Mouse (Mus musculus) T-helper 17 cell (primary cell): ENCODE measurements around the gene Prima1.

Experiments
- in situ Hi-C, 2 experiments: fragments of 300-600 bp; cut with MboI, MseI; formaldehyde crosslinking; loops; 1 replicate in 1 of 2; 2 replicates in 1 of 2; pipeline ENCODE4 v1.15.1; 2025; ENCODE audit warnings: high pct_unique_total_duplicates in 2 of 2

Prima1 gene

DNA sequence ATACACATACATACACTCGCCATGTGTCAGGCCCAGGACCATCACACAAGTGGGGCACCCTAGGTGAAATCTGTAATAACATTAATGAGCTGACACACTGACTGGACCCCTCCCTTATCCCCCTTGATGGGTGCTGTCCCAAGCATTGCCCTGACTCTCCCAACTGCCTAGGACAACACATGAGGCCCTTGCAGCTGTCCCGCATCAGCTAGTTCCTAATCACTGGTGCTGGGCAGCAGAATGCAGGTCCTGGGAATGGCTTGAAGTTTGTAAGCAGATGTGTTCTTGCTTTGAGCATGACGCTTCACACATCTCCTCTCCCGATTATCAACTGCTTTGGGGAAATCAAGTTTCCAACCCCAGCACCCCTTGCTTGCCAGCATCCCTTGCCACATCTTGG, 15.8 kb downstream of the Prima1 start:
- in situ Hi-C loops, result no loop called here

DNA sequence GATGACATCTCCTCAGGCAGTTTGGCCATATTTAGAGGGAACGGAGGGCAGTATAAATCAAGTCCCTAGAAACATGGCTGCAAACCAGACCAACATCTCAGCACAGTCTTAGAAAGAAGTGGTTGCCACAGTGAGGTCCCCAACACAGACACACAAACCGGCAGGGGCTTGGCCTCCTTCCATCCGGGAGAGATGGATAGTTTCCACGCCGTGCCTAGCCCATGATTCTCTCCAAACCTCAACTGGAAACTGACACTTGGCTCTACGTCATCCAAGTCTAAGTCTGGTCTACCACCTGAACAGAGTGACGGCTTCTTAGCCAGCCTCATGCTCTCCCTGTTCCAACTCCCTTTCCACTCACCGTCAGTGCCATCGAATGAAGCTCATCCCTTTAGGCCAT, 18.3 kb downstream of the Prima1 start:
- in situ Hi-C loops, result no loop called here

DNA sequence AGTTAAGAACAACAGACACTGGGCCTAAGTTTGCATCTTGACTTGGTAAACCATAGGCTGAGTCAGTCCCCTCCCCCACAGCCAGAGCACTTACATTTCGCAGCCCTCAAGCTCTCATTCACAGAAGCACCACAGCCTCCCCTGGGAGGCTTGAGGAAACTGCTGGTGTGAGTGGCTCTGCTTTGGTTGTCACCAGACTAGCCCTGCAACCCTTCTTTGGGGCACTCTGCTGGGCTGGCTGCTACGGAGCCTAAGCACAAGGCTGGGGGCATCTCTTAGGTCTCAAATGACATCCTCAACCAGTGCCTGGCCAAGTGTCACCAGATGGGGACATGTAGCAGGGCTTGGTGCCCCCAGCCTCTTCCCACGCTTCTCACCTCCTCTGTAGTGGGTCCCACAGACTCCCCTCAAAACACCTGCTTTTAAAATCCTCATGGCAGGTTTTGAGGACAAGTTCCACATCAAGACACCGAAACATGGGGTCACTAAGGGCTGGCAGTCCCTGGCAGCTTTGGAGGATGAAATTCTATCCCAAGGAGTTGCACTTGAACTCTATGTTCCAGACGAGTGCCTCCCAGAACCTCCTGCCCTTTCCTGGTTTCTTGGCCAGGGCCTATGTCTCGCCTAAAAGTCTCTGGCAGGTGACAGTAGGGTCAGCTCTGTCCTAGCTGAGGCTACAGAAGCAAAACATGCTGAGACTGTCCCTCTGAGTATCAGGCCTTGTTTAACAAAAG, 25.9 kb downstream of the Prima1 start:
- in situ Hi-C loops, result no loop called here

DNA sequence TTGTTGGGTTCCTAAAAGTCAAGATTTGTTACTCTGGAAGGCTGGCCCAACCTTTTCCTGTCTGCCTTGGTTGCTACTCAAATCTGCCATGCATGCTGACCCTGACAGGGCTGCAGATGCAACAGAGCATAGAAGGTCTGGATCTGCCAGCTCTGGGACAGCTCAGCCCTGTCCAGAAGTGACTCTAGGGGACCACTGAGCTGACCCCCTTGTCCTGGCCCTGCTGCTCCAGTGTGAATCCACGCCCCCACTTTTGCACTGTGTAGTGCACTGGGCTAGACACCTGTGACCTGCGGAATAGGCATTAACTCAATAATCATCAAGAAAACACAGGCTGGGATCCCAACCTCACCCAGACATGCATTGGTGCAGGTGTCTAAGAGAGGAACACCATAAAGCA, 27.2 kb downstream of the Prima1 start:
- in situ Hi-C loops, result no loop called here

DNA sequence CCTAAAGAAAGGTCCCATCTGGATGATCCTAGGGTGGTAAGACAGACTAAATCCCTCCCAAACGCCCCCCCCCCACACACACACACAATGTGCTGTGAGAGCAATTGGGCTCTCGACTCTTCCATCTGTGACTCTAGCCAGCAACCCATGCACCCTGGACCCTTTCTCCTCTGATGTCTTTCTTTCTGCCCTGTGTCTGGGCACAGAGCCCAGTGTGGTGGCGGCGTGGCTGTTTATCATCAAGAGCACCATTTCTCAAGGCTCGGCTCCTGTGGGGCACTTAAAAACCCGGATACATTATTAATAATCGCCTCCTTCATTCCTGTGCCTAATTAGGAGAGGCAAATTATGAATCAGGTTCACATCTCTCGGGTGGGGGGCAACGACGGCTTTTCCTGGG, 27.7 kb downstream of the Prima1 start:
- in situ Hi-C loops, result no loop called here

DNA sequence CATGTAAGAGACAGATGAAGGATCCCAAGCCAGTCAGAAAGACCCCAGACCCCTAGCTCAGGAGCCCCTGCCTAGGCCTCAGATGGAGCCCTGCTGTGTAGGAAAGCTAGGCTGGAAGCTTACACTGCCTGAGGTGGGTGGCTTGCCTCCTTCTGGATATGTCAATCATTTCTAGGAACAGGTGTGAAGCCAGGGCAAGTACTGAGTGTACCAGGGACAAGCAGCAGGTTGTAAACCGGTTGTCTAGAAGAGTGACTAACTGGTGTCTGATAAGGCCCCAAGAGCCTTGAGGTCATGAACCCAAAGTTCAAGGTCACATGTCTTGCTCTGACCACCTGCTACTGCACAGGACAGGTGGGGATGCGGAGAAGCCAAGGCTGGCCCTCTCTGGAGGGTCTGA, 28.4 kb downstream of the Prima1 start:
- in situ Hi-C loops, result no loop called here

DNA sequence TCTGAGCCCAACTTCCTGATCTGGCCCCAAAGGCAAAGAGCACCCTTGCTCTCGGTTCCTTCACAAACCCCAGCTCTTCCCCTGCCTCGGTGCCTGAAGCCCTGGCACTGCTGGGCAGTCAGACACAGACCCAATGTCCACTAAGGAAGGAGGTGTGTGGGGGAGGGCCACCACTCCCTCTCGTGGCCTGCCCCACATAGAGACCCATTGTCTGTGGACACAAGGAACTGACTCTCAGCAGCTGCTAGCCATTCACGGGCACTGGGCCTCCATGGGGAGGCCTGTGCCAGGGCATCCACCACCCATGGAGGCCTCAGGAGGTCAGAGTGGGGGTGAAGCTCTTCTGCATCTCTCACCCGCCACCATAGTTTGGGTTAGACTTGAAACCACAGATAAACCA, 30.9 kb downstream of the Prima1 start:
- in situ Hi-C loops, result no loop called here

DNA sequence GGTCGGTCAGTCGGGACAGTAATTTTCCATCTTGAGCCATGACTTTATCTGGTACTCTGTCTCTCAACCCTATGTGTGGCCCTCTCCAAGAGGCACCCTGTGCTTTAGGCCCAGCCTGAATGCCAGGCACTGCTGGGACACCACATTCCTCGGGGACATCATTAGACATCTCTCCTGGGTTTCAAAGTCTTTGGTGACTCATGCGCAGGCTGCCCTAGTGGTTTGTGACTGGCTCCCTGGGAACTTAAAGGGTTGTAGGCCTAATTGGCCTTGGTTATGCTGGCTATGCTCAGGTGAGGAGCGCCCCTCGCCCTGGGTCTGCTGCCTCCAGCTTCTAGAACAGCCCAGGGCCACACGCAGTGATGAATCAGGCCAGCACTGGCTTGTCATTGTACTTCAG, 32.4 kb downstream of the Prima1 start:
- in situ Hi-C loops, result no loop called here

DNA sequence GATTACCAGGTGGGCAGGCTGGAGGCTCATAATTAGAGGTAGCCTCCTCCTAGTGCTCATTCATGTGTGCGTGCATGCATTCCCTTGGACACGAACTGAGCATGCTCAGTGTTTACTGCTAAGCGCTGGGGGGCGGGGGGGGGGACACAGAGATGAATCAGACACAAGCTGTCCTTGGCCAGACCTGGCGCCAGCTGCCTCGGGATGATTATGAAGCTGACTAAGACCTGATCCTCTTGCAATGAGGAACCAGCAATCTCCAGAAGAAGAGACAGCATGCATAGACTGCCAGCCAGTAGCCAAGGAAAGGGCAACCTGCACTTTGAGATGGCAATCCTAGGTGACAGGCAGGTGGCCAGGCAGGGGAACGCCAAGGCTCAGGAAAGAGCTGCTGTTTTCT, 36.4 kb downstream of the Prima1 start:
- in situ Hi-C loops, result no loop called here

DNA sequence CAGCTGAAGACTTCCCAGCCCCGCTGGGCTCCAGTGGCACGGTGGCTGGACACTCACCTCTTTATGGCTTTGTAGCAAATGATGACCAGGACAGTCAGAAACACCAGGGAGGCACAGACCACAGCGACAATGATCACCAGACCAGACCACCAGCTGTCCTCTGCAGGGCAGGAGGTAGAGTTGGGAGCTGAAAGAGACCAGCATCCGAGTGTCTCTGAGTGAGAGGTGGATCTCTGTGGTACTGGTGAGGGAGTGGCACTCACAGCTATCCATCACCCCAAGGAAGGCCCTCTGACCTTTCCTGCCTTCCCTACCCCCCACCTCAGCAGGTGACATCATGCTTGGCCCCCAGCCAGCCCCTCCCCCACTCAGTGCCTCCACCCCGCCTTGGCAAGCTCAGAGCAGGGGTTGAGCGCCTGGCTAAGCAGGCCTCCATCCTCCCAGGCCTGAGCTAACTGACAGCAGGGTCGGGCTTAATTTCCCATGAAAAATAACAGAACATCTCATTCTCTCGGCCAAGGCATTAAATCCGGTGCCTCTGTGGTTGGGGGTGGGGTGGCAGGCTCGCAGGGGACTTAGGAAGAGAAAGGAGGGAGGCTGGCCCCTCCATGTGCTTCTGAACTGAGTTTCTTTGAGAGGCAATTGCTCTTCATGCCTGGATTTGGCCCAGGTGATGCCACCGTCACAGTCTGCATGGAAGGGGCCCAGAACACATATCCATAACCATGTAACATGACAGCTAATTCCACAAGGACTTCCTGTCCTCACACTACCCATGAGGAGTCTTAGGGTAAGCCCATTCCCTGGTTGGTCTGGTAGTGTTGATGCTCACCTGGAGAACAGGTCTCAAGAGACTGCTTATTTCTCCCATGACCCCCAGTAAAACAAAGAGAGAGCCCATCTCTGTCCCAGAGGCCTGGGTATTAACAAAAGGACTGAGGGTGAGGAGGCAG, 39.1 kb downstream of the Prima1 start:
- in situ Hi-C loops, result no loop called here

DNA sequence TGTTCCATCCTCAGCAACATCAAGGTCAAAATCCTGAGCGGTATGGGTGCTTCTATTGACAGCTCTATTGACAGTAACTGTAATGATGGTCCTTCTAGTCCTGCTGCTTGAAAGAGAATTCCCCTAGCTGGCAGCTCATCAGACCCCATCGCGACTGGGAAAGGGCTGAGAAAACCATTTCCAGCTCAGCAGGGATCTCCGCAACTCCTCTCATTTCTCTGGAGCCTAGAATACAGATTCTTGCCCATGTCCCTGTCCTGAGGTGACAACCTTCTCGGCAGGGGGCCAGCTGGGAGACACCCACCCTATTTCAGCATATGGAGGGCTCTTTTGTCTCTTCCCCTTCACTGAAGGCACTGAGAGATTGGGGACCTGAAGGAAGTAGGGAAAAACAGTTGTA, 49.0 kb downstream of the Prima1 start:
- in situ Hi-C loops, result no loop called here

DNA sequence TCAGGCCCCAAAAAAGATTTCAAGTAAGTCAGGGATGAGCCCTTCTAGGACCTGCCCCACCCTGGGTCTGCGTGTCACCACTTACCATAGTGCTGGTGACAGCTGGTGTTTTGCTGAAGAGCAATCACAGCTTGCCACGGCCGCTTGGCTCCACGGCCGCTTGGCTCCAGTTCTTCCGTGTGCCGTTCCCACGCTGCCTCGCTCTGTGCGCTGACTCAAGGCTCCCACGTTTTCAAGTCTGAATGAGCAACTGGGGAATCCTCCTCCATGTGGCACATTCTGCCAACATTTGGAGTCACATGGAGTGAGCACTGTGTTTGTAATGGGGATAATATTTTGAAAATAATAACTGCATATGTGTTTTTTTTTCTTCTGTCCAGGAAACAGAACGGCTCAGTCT, 52.2 kb downstream of the Prima1 start:
- in situ Hi-C loops, result no loop called here

DNA sequence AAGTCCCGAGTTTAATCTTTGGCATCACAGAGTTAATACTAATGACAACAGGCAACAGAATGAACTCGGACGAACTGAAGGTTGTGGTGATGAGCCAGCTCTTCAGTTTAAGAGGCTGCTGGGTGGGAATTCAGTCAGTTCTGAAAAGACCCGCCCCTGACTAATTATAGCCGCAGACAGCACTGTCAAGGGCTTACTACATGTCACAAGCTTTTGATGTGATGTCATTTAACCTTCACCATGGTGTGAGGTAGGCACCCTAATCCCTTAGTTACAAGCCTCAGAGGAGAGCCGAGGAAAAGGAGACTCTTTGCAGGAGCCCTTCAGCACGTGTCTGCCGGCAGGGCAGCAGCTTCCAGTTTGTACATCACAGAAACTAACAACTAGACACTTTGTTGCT, 53.7 kb downstream of the Prima1 start:
- in situ Hi-C loops, result no loop called here

DNA sequence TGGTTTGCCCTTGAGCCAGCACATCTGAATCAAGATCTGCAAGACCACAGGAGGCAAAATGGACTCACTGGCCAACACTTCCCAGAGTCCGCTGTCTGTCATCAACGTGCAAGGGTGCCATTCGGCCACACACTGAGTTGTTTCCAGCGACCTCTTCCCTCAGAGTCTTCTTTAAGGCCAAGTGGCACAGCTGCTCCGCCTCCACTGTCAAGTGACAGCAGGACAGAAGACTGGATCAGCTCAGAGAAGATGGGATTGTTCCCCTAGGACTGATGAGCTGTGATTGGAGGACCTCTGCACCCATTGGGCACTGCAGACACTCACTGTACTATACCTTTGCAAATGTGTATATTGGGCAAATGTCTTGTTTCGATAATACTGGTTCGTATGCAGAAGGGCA, 54.9 kb downstream of the Prima1 start:
- in situ Hi-C loops, result no loop called here

DNA sequence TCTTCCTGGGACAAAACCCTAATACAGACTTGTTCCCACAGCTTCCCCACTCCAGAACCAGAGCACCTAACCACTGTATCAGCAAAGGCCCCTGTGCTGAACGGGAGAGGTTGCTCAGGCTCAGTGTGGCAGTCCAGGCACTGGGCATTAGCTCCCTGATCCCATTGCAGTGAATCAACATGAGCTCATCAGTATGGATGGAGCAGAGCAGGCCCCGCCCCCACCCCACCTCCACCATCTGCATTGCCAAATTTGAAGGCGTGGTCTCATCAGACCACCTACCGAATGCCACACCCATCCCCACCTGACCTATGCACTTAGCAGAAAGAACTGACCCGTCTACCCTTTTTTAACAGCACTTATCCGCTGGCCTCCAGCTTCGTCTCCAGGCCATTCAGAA, 58.9 kb downstream of the Prima1 start:
- in situ Hi-C loops, result no loop called here

DNA sequence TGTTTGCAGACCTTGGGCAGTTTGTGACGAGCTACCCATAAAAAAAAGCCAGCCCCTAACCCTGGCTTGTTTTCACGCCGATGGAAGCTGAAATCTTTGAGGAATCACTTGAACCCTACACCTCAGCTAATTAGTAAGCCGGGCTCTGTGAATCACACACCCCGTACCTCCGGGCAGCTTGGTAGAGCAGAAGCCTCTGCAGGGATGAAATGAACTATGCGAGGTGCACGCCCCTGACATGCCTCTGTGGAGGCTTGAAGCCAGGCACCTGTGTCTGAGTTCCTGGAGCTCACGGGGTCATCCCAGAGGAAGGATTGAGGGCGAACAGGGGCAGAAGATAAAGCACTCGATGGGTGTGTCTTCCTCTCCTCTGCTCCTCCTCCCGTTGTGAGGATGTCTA, 73.1 kb downstream of the Prima1 start:
- in situ Hi-C loops, result no loop called here

DNA sequence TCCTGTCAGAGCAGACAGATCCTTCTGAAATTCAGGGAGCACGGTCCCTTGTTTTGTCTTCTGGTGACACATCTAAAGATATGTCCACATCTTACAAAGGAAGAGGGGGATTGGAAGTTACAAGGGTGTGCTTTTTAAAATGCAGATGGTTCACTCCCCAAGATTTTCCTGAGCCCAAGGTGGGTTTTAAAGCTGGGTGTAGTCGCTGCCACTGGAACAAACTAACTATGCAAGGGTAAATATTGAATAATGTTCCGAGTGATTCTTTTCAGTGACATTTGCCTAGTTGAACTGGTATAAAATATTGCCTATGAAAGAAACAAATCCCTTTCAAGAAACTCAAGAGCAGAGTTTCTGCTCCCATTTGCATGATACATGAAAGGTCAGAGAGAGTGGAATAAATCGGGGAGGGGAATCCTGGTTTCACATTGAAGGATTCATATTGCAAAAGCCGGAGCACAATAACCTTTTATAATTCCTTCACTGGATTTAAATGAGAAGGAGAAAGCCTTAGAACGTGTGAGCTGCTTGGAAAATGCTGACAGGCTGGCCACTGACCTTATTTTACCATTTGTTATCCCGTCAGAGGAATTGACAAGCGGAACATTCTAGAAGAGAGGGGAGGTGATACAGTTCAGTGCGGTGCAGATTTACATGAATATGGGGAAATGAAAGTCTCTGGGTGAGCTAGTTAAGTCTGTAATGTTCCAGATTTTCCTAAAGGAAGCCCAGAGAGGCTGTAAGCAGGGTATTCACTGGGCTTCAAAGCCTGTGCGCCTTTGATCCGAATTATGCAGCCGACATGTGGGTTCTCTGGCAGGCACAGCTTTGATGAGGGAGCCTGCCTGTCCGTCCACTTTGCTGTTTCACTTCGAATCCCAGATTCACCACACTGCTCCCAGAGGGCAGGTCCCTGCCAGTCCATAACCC, 77.6 kb downstream of the Prima1 start:
- in situ Hi-C loops, result no loop called here

DNA sequence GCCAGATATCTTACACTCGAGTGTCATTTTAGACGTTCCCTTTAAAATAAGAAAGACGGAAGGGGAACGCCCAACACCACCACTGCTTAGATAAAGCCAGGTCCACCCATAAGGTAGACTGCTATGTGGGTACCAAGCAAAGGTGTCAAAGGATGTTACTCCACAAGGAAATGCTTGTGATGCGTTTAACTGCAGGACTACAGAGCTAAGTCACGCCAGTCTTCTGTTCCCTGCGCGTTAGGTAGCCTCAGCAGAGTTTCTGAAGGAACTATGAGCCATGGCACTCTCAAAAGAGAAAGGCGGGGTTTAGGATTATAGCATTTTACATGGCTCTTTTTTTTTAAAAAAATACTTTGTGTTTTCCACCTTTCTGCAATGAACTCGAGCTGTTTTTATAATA, 78.4 kb downstream of the Prima1 start:
- in situ Hi-C loops, result no loop called here

DNA sequence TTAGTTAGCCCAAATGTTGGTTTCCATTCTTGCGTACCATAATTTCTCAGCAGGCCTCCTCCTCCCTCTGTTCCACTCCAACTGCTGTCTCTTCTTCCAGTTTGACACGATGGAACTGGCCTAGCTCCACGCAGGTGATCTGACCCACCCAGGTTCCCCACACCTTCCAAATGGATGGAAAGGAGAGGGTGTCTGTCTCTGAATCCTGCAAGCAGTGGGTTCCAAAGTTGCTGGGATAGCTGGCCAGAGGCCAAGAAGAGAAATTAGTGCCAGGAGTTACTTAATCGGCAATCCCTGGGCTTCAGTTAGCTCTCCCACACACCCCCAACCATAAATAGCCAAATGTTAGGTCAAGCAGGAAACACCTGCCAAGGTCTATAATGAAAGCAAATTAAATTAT, 81.2 kb downstream of the Prima1 start:
- in situ Hi-C loops, result no loop called here

DNA sequence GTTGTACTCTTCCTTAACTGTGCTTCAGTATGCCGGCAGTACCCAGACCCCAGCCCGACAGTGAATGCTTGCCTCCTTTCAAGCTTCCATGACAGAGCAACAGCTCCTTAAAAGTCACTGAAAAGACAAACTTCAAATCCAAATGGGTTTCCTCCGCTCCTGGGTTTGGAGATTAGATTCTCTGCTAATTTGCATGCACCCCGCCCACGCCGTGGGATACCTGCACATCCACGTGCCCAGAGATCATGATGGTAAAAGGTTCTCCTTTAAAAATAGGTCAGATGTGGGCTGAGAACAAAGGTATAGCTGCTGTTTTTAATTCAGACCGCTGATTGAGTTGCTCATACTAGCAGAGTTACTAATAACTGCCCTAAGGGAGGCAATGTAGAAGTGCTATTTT, 82.9 kb downstream of the Prima1 start:
- in situ Hi-C loops, result no loop called here

DNA sequence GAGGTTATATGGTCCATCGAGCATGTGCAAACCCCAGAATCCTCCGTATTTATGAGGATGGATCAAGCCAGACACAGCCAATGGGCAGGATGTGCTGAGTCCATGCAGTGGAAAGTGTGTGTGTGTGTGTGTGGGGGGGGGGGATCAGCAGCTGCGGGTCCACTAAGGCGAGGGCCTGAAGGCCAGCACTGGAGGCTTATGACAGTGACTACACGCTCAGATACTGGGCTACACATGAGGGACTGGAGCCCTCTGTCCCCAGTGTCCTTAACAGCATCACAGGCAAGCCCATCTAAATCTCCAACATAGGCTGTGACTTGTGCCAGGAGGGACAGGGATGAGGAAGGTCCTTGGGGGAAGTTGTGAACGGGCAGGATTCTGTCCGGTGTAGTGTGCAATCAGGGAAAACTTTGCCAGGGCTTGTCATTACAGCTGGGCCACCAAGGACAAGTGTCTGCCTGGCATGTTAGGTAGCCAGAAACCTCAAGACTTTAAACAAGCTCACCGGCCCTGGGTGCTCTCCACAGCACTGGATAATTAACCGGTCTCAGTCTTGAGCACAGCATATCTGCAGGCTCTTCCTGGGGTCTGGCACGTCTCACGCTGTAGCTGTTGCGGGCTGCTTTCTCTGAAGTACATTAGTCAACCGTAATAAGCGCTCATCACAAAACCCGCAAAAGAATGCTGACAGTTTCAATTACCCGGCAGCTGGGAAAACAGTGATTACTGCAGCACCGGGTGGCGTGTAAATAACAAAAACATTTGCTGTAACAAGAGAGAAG, 84.6 kb downstream of the Prima1 start:
- in situ Hi-C loops, result no loop called here
